Mouse (Mus musculus): ENCODE data around the gene Gm10638. TPM values are rescaled to one million over a fixed set of nuclear protein-coding genes. Genes with fewer than 3 reads are reported as not detected.

The Gm10638 gene
- polyA plus RNA-seq, 1 experiment: 3.9 TPM

GRCm38 (mm10) chr8:86713407-86714188 is 31.9 kb upstream of the Gm10638 start:
- WGBS: 73% methylated on average over 14 of the region's 14 CpGs
- no peak for DNase-seq
- Histone ChIP-seq H3K4me3 (replicated peaks; ENCODE audit: extremely low read depth, low read depth, low read length) (no peak overlapping the region), H3K4me1 (ENCODE audit: control insufficient read depth, insufficient read depth, low read length) (no peaks in the 10 kb centered on the region)
- TF ChIP-seq CTCF (IDR thresholded peaks at IDR 0.05; ENCODE audit: insufficient read depth, low read length) (no peak), POLR2A (IDR thresholded peaks at IDR 0.05; ENCODE audit: borderline replicate concordance, extremely low read depth, low read depth, low read length) (no peak)

DNA sequence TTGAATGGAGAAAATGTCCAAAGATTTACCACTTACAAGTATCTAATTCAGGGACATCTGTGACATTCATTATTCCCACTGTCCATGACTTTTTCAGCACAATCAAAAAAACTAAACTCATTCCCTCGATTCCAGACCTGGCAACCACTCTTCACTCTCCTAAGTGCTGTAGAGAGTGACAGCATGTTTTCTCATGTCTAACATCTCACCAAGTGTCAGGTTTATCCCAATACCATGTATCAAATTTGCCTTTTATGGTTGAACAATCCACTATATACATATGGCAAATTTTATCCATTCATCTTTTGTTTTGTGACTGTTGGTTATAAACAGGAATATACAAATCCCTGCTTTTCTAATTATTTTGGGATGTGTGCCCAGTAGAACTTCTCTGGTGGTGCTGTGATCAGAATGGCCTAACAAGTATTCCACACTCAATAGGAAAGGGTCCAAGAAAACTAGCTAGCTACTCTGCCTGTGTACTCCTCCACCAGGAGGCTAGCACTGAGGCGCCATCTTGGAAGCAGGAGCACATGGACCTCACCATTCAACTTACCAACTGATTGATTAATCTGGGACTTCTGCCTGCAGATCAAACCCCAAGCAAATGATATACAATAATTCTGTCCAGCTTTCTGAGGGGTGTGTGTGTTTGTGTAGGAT is 27.0 kb upstream of the Gm10638 start:
- H3K4me3 ChIP-seq (replicated peaks; ENCODE audit: extremely low read depth, low read depth, low read length): no peak overlapping the region
- H3K4me1 ChIP-seq (ENCODE audit: control insufficient read depth, insufficient read depth, low read length): peaks cover 3% of the 10 kb centered on the region; the same call in 1 of the 2 replicates
- TF ChIP-seq CTCF (IDR thresholded peaks at IDR 0.05; ENCODE audit: insufficient read depth, low read length) (no peak), POLR2A (IDR thresholded peaks at IDR 0.05; ENCODE audit: borderline replicate concordance, extremely low read depth, low read depth, low read length) (no peak)
- WGBS: 62% methylated on average over 2 of the region's 2 CpGs
- no peak for DNase-seq

- Histone ChIP-seq H3K4me3 (replicated peaks; ENCODE audit: extremely low read depth, low read depth, low read length) (no peak overlapping the region), H3K4me1 (ENCODE audit: control insufficient read depth, insufficient read depth, low read length) (peaks cover 3% of the 10 kb centered on the region; the same call in 1 of the 2 replicates)
- 60% methylated on average over 1 of the region's 1 CpGs for WGBS
- TF ChIP-seq POLR2A (IDR thresholded peaks at IDR 0.05; ENCODE audit: borderline replicate concordance, extremely low read depth, low read depth, low read length): no peak
- no peak for TF ChIP-seq CTCF (IDR thresholded peaks at IDR 0.05; ENCODE audit: insufficient read depth, low read length)
- DNase-seq: no peak
Measured at GRCm38 (mm10) chr8:86719368-86719767, 26.1 kb upstream of the Gm10638 start.

DNA sequence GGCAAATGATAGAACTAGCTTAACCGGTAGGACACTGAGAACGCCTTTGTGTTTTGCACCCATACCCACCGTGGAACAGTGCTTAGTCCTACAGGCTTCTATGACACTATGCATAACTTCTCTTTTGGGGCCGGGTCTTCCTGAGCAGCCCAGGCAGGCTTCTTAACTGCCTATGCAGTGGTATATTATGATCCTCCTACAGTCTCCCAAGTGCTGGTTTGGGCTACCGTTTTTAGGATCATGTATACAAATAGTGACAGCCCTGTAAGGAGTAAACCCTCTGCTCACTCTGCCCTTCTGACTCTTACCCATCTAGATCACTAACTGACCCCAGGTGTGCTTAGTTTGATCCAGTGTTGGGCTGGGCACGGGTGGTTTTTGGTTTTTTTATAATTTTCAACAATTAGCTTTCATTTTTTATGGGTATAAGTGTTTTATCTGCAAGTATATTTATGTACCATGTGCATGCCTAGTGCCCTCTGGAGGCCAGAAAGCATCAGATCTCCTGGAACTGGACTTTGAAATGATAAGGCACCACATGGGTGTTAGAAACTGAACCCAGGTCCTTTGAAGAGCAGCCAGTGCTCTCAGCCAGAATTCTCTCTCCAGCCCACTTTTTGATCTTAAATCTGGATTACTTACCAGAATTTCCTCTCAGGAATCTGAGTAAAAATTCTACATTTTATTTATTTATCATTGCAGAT is 24.6 kb upstream of the Gm10638 start:
- TF ChIP-seq CTCF (IDR thresholded peaks at IDR 0.05; ENCODE audit: insufficient read depth, low read length) (0 out of 2 replicates have a peak, but pooled peaks have one; percentile 9), POLR2A (IDR thresholded peaks at IDR 0.05; ENCODE audit: borderline replicate concordance, extremely low read depth, low read depth, low read length) (no peak)
- Histone ChIP-seq H3K4me1 (ENCODE audit: control insufficient read depth, insufficient read depth, low read length) (peaks cover 3% of the 10 kb centered on the region; the same call in 1 of the 2 replicates), H3K4me3 (replicated peaks; ENCODE audit: extremely low read depth, low read depth, low read length) (no peak overlapping the region)
- 87% methylated on average over 6 of the region's 6 CpGs for WGBS
- no peak for DNase-seq

- Histone ChIP-seq H3K4me1 (ENCODE audit: control insufficient read depth, insufficient read depth, low read length) (peaks cover 3% of the 10 kb centered on the region; the same call in 1 of the 2 replicates), H3K4me3 (replicated peaks; ENCODE audit: extremely low read depth, low read depth, low read length) (no peak overlapping the region)
- DNase-seq: no peak
- WGBS: 66% methylated on average over 2 of the region's 2 CpGs
- no peak for TF ChIP-seq CTCF (IDR thresholded peaks at IDR 0.05; ENCODE audit: insufficient read depth, low read length)
Measured at GRCm38 (mm10) chr8:86721490-86721889, 24.0 kb upstream of the Gm10638 start.

DNA sequence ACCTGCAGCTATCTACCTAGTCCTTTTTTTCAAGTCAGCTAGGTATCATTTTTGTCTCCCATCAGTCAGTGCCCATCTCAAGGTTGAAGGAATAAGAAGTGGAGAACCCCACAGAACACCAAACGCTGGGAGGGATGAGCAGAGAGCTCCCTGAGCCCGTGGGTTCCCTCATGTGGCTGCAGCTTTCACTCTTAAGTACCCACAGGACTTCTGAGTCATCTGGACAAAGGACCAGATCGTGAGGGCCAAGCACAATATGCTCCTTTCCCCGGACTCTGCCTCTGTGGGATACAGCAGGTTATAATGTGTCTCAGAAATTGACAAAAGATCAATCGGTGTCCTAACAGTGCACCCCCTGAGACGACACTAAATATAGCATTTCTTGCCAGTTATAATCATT is 18.5 kb upstream of the Gm10638 start:
- WGBS: 41% methylated on average over 6 of the region's 6 CpGs

DNA sequence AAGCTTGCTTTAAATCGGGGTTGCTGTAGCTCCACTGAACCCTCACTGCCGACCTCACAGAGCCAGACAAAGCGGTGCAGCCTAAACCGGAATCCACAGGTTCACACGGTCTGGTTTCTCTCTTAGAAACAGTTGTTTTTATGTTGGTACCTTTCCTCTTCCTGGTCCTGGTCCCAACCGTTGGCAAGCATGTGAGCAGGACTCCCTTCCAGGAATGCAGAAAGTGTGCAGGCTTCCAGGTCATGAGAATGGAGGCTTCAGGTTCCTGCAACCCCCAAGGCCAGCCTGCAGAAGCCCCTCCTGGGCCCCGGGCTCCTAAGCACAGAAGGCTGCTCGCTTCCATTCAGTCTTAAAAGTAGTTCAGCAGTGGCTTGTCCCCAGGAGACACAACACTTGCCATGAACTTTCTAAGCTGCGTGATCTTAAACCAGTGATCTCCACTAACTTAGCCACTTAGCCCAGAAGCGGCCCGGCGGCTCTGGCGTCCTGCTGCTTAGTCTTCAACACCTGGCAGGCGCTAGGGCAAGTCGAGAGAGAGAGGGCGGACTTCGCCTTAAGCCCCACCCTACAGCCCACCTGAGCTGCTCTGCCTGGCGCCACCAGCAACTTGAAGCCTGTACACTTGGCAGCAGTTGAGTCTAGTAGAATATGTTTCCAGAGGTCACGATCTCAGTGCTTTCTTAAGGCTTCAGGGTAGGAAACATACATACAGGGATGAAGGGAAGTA is 17.1 kb upstream of the Gm10638 start:
- Histone ChIP-seq H3K4me1 (ENCODE audit: control insufficient read depth, insufficient read depth, low read length) (peaks cover 24% of the 10 kb centered on the region), H3K4me3 (replicated peaks; ENCODE audit: extremely low read depth, low read depth, low read length) (no peak overlapping the region)
- no peak for DNase-seq
- WGBS: 50% methylated on average over 19 of the region's 19 CpGs
- TF ChIP-seq POLR2A (IDR thresholded peaks at IDR 0.05; ENCODE audit: borderline replicate concordance, extremely low read depth, low read depth, low read length) (no peak), CTCF (IDR thresholded peaks at IDR 0.05; ENCODE audit: insufficient read depth, low read length) (no peak)

More for the DNA sequence above, 18.5 kb upstream of the Gm10638 start:
- TF ChIP-seq CTCF (IDR thresholded peaks at IDR 0.05; ENCODE audit: insufficient read depth, low read length) (no peak), POLR2A (IDR thresholded peaks at IDR 0.05; ENCODE audit: borderline replicate concordance, extremely low read depth, low read depth, low read length) (no peak)
- DNase-seq: no peak
- Histone ChIP-seq H3K4me1 (ENCODE audit: control insufficient read depth, insufficient read depth, low read length) (peaks cover 24% of the 10 kb centered on the region), H3K4me3 (replicated peaks; ENCODE audit: extremely low read depth, low read depth, low read length) (no peak overlapping the region)

DNA sequence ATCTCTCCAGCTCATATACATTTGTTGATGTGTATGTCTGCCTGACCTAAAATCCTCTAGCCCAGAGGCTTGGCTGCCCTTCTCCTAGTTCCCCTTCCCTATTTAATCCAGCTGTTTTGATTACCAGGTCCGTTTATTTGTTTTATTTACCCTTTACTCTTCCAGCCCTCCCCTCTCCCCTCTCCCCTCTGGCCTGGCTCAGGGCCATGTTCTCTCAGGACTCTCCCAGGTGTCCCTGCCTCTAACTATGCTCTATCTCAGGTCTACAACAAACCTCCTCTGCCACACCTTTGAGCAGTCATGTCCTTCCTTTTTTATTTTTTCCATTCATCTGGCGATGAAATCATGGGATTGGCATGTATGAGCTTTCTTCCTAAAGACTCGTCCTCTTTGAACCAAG is 15.2 kb upstream of the Gm10638 start:
- Histone ChIP-seq H3K4me1 (ENCODE audit: control insufficient read depth, insufficient read depth, low read length) (peaks cover 32% of the 10 kb centered on the region), H3K4me3 (replicated peaks; ENCODE audit: extremely low read depth, low read depth, low read length) (no peak overlapping the region)
- DNase-seq: no peak
- TF ChIP-seq POLR2A (IDR thresholded peaks at IDR 0.05; ENCODE audit: borderline replicate concordance, extremely low read depth, low read depth, low read length): no peak
- no peak for TF ChIP-seq CTCF (IDR thresholded peaks at IDR 0.05; ENCODE audit: insufficient read depth, low read length)
- WGBS: 30% methylated on average over 3 of the region's 3 CpGs

DNA sequence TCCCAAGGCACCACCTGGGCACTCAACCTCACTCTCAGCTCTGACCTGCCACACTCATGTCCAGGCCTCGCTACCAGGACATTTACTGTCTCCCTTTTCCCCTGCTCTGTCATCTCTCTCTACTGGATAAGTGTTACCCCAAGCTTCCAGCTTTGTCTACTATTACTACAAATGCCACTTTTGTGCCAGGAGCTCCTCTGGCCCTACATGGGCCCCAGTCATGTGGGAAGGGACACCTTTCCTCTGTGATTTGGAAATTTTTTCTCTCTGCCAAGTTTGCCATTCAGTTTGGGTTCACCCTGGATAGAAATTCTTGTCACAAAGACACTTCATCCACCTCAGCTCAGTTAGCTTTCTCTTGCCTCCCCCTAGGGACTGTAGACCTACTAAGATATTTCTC is 14.6 kb upstream of the Gm10638 start:
- WGBS: 57% methylated on average over 1 of the region's 1 CpGs
- TF ChIP-seq CTCF (IDR thresholded peaks at IDR 0.05; ENCODE audit: insufficient read depth, low read length) (no peak), POLR2A (IDR thresholded peaks at IDR 0.05; ENCODE audit: borderline replicate concordance, extremely low read depth, low read depth, low read length) (no peak)
- DNase-seq: no peak
- Histone ChIP-seq H3K4me3 (replicated peaks; ENCODE audit: extremely low read depth, low read depth, low read length) (no peak overlapping the region), H3K4me1 (ENCODE audit: control insufficient read depth, insufficient read depth, low read length) (peaks cover 37% of the 10 kb centered on the region)
